Mouse (Mus musculus) layer of hippocampus, postnatal 14 days (tissue): ENCODE results near the gene Fastk. TPM values are rescaled to one million over a fixed set of nuclear protein-coding genes. Genes with fewer than 3 reads are reported as not detected.

Experiments used
- DNase-seq, 2 experiments: peaks; one replicate each; pipeline ENCODE4 v3.0.0; 2021 to 2022; ENCODE audit warnings: low spot score in 2 of 2, mixed read lengths in 1 of 2
- total RNA-seq, 2 experiments: library from RNA; stranded (reverse); gene quantifications; 2 replicates each; pipeline ENCODE4 v1.2.3; 2021

Fastk gene
- total RNA-seq, 2 experiments from 2014 or later, result 113 to 116 TPM

DNA sequence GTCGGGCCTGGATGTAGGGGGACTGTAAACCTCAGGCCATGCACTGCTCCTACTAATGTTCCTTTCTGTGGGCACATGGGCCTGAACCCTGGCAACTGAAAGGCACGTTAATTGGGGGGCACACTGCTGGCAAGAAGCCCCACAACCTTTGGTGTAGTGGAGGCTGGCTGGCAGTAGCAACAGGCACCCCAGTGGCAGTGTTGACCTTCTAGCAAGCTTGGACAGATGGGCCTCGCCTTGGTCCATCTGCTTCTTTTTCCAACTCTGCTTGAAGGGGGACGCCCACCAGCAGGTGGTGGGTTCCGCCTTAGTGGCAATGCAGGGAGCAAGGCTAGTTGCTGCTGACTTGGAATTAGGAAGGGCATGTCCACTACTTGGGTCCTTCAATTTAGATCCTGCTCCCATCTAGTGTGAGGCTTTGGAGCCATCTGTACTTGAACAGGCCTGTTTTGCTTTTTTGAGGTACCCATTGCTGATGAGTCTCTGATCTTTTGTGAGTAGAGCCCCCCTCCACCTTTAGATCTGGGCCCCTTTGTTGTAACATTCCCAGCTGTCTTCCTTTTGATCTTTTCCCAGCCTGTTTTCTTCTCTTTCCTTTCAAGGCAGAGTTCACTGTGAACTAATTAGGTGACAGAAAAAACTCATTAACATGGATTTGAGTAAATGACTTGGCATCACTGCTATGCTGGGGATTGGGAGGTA is 8.3 kb upstream of the Fastk start:
- DNase-seq, result peak; percentile 28 to 56

DNA sequence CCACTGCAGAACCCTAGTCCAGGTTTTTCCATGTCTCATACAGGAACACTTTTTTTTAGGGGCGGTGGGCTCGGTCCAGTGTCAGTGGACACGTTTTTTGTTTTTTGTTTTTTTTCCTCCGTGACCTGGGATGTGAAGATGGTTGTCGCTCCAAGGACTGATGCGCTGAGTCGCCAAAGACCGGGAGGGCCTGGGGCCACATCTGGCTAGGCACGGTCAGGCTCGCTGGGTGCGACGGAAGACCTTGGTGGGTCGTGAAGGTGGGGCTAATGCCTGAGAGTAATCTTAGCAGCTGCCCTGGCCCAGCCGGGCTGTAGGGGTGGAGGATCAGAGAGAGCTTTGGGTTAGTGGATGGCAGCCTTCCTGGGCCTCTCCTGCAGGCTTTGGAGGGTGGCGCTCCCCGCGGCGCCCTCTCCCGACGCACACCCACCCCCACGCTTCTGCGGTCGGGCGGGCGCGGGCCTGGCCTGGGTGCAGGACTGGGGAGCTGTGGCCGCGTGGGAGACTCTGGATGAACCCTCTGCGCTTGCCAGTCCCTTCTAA is 7.7 kb upstream of the Fastk start:
- DNase-seq, result no peak

DNA sequence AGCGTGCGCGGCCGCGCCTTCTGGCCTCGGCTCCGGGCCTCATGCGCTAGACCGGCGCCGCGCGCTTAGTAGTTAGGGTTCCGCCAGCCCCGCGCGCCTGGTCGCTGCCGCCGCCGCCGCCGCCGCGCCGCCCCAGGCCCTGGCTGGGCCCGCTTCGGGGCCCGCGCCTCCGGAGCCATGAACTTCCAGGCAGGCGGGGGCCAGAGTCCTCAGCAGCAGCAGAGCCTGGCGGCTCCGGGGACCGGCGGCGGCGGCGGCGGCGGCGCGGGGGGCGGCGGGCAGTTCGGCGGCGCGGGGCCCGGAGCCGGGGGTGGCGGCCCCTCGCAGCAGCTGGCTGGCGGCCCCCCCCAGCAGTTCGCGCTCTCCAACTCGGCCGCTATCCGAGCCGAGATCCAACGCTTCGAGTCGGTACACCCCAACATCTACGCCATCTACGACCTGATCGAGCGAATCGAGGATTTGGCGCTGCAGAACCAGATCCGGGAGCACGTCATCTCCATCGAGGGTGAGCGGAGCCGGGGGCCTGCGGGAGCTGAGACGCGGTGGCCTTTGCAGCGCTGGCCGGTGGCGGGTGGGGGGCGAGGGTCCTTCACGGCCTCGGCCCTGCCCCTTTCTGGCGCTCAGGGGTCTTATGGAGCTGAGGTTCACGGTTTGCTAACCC is 7.1 kb upstream of the Fastk start, which contains the start of gene Agap3:
TSS of gene Agap3 (plus strand) at position 148 of the 661 bp plus-strand sequence.
- DNase-seq, result peak in 1 of 2 experiments; percentile 50

DNA sequence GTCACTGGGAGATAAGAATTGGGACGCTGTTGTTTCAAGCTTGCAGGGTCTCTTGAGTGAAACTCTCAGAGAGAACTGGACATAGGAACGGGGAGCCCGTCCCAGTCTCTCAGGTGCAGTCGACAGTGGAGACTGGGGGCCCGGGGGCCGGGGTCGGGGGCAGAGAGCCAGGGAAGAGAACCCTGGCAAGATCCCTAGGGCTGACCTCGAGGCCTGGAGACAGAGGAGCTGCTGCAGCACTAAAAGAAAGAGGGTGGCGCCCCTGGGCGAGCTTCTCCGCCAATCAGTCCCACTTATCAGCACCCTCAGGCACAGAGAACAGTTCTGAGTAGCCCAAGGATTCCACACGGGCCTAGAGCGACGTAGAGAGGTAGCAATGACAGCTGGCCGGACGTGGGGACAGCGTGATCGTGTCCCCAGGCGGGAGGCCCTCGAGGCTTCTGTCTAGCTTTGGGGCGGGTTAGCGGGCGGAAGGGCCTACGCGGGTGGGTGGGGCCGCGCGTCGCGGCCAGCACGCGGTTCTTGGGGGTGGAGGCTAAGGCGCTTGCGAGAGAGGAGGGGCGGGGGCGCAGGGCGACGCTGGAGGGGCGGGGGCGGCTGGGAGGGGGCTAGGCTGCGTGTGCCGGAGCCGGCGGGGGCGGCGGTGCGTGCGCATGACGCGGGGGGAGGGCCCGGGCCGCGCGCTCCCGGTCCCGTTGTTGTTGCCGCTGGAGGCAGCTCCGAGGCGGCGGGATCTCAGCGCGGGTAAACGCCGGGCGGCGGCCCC is 6.4 kb upstream of the Fastk start:
- DNase-seq, result peak; percentile 73 to 88

DNA sequence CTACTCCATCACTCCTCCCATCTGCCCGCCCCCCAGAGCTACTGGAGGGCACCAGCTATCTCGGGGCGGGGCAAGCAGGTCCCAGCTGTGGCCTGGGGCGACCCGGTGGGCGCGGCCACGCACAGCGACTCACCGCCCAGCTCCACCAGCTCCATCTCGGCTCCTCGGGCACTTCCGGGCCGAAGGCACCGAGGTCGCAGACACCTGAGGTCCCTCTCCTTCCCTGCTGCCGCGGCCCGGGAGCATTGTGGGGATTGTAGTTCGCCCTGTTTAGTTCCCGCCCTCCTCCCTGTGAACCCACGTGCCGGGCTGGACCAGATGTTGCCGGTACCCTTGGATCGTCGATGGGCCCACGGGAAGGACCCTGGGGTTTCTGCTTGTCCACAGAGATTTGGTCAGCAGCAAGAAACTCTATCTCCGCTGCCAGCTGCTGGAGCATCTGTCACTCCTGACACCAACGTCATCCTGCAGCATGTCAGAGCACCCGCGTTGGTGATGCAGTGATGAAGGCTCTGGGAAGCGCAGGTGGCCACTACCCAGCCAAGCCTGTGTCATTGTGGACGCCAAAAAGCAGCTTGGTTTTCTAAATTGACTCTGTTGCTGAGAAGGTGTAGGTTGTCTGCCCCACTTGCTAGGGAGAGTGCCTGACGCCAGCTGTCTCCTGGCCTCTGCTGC is 2.7 kb upstream of the Fastk start, which contains the start of gene Tmub1:
TSS of gene Tmub1 (minus strand) at position 231 of the 675 bp plus-strand sequence.
- peak; percentile 81 to 83 for DNase-seq

DNA sequence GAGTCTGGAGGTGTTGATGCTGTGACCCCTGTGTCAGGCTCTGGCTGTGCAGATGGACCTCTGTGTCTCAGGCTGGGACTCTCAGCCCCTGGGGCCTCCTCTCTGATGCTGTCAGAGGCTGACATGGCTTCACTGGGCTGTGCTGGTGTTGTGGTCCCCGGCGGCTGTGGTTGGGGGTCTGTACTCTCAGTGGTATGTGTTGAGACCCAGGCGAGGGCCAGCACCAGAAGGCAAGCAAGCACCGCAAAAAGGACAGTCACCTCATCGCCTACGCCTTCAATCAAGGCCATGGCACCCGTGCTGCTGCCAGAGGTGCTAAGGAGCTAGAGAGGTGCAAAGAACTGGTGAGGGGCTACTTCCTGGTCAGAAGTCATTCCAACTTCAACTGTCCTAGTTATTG is 1.5 kb upstream of the Fastk start:
- DNase-seq, result no peak

DNA sequence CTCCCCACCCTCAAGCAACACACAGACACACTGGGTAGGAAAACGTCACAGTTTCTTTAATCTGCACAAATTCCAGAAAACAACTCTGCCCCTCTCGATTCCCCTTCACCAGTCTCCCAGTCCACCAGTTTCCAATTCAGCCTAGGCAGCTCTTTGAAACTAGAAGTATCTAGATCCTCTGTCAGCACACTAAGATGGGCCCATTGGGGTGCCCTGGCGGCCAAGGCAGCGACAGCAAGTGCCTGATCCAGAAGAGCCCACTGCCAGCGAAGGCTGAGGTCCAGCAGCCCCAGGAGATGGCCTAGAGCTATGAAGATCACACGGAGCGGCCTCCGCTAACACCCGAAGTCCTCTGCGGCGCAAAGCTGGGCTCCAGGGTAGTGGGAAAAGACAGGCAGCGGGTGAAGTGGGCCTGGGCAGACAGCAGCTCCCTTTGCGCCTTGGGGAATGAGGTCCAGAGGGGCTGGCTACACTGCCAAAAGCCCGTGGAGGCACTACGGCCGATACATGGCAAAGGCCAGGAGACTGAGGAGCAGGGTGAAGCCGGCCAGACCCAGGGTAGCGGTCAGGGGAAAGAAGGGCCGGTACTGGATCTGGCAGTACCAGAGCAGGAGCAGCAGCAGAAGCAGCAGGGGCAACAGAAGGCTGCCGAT is 467 bp upstream of the Fastk start:
- DNase-seq, result no peak

DNA sequence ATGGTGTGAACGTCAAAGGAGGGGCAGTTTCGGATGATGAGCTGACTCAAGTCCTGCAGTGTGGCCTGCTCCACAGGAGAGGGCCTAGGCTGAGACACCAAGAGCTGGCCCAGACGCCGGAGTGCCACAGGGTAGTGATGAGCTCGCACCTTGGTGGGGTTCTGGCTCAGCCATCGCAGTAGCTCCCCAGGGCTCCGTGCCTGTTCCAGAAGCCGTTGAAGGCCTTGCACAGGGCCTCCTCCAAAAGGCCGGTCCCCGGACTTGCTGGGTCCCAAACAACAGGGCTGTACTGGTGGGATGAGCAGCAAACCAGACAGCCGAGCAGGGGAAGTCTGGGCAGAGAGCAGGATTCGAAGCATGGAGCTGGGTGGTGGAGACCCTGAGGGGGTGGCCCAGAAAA is 1.2 kb downstream of the Fastk start:
- DNase-seq, result no peak

DNA sequence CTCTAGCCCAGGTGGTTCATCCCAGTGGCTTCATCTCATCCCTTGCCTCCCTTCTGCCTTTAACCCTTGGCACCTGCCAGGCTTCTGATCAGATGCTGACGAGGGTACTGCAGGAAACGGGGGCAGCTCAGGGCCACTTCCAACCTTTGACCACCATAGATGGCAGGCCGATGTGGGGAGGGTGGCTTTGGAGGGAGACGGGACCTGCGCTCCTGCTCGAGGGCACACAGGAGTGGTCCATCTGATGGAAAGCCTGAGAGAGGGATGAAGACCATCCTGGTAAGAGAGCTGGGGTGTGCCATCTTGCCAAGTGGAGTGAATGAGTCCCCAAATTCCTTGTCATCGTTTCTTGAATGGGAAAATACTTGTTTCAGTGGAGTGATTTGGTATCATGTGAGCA is 1.9 kb downstream of the Fastk start:
- no peak for DNase-seq

DNA sequence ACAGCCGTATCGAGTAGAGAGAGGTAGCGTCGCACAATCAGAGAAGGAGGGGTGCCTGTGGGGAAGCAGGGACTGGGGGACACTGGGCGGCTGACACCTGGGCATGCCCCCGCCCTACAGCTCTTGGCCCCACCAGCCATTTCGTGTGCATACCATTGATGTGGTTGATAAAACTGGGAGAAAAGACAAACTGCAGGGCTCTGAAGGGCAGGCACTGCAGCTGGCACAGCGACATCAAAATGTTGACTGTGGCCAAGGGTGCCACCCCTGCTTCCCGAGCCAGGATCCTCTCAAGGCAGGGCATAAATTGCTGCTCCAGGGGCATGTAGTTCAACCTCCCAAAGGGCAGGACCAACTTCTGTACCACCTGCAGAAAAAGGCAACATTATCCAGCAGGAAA is 3.1 kb downstream of the Fastk start:
- no peak for DNase-seq

DNA sequence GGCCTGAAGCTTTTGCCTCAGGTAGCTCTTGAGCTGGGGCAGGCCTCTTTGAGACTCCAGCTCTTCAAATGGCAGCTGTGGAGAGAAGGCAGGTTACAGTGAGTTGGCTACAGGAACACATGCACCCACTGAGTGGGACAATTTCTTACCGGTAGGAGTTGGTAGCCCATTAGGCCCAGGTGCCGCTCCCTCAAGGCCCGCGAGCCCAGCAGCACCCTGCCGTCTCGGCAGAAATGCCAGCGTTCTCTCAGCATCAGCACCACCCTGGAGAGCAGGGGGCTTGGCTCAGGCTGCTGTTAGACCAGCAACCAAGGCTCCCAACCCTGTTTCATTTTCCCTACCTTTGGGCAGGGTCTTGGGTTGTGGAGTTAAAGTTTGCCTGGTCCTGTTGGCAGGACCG is 3.9 kb downstream of the Fastk start:
- no peak for DNase-seq

DNA sequence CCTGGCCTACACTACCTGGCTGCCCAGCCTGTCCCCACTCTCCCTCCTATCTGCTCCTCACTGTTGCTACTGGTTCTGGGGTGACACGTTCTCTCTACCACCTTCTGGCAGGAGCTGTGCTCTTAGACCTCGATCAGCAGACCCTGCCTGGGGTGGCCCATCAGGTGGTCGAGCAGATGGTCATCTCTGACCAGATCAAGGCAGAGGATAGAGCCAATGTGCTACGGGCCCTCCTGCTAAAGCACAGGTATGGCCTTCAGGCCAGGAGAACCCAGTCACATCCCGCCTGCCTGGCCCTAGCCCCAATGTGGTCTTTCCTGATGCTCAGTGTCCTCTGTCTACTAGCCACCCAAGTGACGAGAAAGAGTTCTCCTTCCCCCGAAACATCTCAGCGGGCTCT is 11.1 kb downstream of the Fastk start:
- no peak for DNase-seq

DNA sequence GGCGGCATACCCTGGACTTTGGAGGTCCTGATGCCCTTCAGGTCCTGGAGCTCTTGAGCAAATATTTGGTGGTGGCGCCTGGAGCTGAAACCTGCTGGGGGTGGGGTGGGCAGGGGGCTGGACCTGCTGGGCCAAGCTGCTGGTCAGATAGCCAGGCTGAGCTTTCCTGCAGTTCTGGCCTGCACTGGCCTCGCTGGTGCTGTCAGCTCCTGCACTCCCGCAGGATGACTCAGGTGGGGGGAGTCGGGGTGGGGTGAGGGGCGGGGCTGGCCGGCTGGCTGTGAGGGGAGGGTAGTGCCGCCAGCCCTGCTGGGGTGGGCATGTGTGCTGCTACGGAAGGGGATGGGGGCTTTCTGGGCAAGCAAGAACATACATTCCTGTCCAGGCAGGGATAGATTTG is 16.5 kb downstream of the Fastk start:
- no peak for DNase-seq

DNA sequence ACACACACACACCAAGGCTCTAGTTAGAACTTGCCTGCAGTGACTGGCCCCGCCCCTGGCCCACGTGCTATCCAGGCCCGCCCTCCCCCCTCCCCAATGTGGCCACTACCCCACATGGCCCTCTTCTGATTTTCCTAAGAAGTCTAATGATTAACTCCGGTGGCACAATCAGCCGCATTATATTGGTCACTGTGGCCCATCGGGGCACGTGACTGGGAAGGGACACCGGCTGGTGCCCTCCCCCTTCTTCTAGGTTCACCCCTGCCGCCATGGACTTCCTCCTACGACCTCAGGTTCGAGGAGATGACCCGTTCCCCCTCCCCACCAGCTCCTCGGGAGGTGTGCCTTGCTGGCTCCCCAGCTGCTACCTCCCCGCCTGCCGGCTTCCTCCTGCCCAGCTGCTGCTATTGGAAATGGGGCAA is 17.1 kb downstream of the Fastk start:
- no peak for DNase-seq

DNA sequence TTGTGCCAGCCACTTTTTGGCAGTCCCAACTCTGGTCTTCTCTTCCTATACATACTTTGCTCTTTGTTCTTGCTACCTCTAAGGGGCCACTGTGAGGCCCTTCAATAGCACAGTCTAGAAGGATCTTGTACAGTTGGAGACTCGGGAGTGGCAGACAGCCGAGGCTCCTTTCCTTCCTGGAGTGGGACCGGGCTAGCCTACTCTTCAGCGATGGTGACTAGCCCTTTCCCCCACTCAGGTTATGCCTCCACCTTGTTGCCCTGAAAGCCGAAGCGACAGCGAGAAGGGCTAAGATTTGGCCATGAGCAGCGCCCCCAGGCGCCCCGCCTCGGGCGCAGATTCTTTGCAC is 17.8 kb downstream of the Fastk start:
- DNase-seq, result no peak

DNA sequence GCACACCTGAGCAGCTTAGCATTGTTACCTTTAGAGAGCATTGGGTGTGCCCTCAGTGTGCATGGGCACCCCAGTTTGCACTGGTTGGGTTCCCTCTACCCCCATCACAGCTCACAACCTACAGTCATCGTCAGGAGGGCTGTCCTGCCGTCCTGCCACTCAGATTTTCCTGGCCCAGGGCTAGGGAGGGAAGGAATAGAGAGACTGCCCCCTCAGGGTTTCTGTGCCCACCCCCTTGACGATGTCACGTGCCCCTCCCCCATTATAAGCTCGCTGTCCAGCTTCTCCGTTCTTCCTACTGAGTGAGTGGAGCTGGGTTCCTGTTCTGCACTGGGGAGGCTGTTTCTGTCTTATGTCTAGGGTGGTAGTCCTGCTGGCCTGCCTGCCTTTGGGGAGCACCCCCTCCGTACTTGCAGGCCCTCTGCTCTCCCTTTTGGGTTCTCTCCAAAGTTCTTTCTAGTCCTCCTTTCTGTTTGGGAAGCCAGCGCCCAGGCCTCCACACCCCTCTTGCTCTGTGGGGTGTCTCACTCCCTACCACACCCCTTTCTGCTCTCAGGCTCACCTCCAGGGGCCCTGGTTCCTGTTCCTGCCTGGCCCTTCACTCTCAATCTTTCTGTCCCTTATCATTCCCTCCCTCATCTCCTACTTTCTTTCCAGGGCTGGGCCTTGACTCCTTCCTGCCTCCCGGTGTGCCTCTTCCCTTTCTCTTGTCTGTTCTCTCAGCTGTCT is 18.4 kb downstream of the Fastk start:
- no peak for DNase-seq

DNA sequence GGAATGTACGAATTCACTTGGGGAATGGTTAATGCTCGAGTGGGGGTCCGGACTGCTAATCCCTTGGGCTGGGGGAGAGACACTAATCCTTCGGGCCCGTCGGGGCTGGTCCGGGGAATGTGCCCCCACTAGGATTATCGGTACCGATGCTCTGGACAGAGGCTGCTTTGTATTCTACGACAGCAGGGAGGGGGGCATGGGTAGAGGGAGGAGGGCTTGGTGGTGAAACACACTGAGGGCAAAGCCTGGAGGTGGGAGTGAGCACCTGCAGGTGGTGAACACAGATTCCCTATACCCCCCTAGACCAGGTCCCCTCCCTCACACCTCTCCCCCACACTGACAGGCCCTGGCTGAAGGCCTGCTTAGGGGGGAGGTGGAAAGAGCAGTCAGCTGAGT is 19.1 kb downstream of the Fastk start:
- DNase-seq, result no peak

DNA sequence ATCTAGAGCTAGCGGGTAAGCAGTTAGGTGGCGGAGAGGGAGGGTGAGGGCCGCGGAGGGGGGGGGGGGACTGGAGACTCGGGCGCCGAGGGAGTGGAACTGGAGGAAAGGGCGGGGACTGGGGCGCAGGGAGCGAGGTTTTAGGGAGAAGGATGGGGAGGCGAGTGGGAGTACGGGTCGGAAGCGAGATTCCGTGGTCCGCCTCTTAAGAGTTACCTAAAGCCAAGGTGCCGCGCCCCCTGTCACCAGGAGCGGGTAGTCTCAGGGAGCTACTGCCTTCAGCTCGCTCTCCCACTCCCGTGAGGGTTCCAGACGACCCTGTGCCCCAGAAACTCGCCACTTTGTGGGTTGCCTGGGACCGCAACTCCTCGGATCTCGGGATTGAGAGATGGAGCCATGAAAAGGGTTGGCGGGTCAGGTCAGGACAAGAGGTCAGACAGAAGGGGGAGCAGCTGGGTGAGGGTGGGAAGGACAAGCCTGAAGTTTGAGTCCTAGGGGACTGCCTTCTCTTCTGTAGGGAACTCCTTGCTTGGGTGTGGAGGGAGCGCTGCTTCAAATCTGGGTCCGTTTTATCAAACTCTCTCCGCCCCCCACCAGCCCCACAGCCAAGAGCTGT is 19.6 kb downstream of the Fastk start:
- DNase-seq, result no peak

DNA sequence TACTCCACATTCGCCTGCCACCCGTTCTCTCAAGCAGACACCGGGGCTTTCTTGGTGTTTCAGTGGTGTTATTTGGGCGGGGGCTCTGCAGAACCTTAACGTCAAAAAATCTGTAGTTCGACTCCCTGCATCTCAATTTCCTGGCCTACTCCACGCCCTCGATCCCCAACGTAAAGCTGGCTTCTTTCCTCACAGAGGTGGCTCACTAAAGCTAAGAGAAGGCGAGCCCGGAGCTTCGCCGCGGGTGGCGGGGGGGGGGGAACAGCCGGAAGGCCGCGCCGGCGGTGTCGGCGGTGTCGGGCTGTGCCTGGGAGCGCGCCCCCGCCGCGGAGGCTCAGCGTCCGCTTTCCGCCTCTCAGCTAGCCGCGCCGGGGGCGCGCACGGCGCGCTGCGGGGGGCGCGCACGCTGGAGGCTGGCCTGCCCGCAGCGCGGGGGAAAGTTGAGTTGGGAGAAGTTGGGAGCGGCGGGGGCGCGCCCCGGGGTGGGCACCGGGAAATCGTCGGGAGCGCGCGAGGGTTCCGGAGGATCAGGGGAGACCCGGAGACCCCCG is 20.2 kb downstream of the Fastk start:
- peak; percentile 66 to 74 for DNase-seq
